Mouse (Mus musculus): ENCODE measurements around the gene Pxt1. TPM values are rescaled to one million over a fixed set of nuclear protein-coding genes. Genes with fewer than 3 reads are reported as not detected.

Gene Pxt1
- polyA plus RNA-seq, 1 experiment: not detected

DNA sequence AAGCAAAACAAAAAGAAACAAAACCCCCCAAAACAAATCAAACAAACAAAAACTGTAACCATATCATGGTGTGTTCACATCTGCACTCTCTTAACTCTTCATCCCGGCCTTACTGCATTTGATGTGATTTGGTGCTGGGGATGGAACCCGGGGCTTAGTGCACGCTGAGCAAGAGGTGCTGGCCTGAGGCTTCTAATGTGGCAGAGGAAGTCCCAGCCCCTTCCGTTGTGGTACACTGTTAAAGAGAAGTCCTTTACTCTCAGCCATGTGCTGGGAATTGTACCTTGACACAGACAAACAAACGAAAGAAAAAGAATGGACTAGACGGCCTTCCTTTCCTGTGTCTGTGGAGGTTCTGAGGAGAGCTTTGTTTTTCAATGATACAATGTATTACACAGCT is 21.5 kb downstream of the Pxt1 start:
- Histone ChIP-seq H3K36me3 (ENCODE audit: control insufficient read depth, insufficient read depth) (no peaks in the 10 kb centered on the region), H3K4me3 (no peak overlapping the region), H3K27me3 (ENCODE audit: control insufficient read depth, insufficient read depth, insufficient read length) (no peaks in the 10 kb centered on the region), H3ac (ENCODE audit: control insufficient read depth, insufficient read length) (no peak overlapping the region), H3K4me2 (ENCODE audit: low read depth) (no peak overlapping the region), H3K79me2 (ENCODE audit: control insufficient read depth, insufficient read depth) (no peaks in the 10 kb centered on the region)
- TF ChIP-seq CEBPB (IDR thresholded peaks at IDR 0.05; ENCODE audit: insufficient read depth, poor library complexity, severe bottlenecking) (no peak), SRF (IDR thresholded peaks at IDR 0.05; ENCODE audit: control insufficient read depth, insufficient read length, low read depth) (no peak), POLR2A (IDR thresholded peaks at IDR 0.05; ENCODE audit: insufficient read length, low read depth) (no peak), POLR2AphosphoS2 (IDR thresholded peaks at IDR 0.05; ENCODE audit: insufficient read length, low read depth) (no peak), E2F4 (IDR thresholded peaks at IDR 0.05; ENCODE audit: insufficient read depth) (no peak), REST (IDR thresholded peaks at IDR 0.05; ENCODE audit: insufficient read depth, insufficient read length) (no peak), USF1 (IDR thresholded peaks at IDR 0.05; ENCODE audit: low read depth) (no peak)

DNA sequence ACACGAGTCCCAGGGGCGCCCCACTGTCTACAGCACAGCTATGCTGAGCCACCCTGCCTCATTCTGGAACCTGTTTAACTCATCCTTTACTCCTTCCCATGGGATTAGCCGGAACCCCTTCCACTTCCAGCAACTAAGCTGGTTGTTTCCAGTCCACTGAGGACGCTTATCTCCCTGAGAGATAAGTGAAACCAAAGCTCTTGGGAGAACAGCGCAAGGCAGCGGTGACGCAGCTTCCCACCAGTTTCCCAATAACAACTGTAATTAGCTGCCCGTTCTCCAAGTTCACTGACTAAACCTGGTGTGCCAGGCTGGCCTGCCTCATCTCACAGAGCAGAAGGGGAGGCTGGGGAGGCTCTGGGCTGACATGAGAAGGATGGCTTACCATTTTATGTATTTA is 22.6 kb downstream of the Pxt1 start:
- Histone ChIP-seq H3K27me3 (ENCODE audit: control insufficient read depth, insufficient read depth, insufficient read length) (no peaks in the 10 kb centered on the region), H3K4me3 (no peak overlapping the region), H3ac (ENCODE audit: control insufficient read depth, insufficient read length) (no peak overlapping the region), H3K79me2 (ENCODE audit: control insufficient read depth, insufficient read depth) (no peaks in the 10 kb centered on the region), H3K36me3 (ENCODE audit: control insufficient read depth, insufficient read depth) (no peaks in the 10 kb centered on the region), H3K4me2 (ENCODE audit: low read depth) (no peak overlapping the region)
- TF ChIP-seq MYOG (IDR thresholded peaks at IDR 0.05; ENCODE audit: control insufficient read depth in 1 of 3, insufficient read depth in 1 of 3, insufficient read length in 2 of 3, low read depth in 2 of 3): no peak
- TF ChIP-seq POLR2A (IDR thresholded peaks at IDR 0.05; ENCODE audit: insufficient read length, low read depth): no peak
- TF ChIP-seq SRF (IDR thresholded peaks at IDR 0.05; ENCODE audit: control insufficient read depth, insufficient read length, low read depth): no peak
- TF ChIP-seq REST (IDR thresholded peaks at IDR 0.05; ENCODE audit: insufficient read depth, insufficient read length): no peak
- no peak for TF ChIP-seq POLR2AphosphoS2 (IDR thresholded peaks at IDR 0.05; ENCODE audit: insufficient read length, low read depth)
- TF ChIP-seq MAX (IDR thresholded peaks at IDR 0.05; ENCODE audit: low read depth): no peak
- TF ChIP-seq E2F4 (IDR thresholded peaks at IDR 0.05; ENCODE audit: insufficient read depth): no peak
- no peak for TF ChIP-seq TCF3 (IDR thresholded peaks at IDR 0.05; ENCODE audit: insufficient read length, low read depth)
- TF ChIP-seq TCF12 (IDR thresholded peaks at IDR 0.05; ENCODE audit: insufficient read depth, poor library complexity, severe bottlenecking): no peak
- no peak for TF ChIP-seq CEBPB (IDR thresholded peaks at IDR 0.05; ENCODE audit: insufficient read depth, poor library complexity, severe bottlenecking)
- TF ChIP-seq USF1 (IDR thresholded peaks at IDR 0.05; ENCODE audit: low read depth): no peak
- TF ChIP-seq MYOD1 (IDR thresholded peaks at IDR 0.05; ENCODE audit: control insufficient read depth in 1 of 3, insufficient read length in 2 of 3, low read depth in 2 of 3): no peak

- no peak overlapping the region for H3K4me2 ChIP-seq (ENCODE audit: low read depth)
- no peaks in the 10 kb centered on the region for H3K79me2 ChIP-seq (ENCODE audit: control insufficient read depth, insufficient read depth)
- no peaks in the 10 kb centered on the region for H3K36me3 ChIP-seq (ENCODE audit: control insufficient read depth, insufficient read depth)
- TF ChIP-seq POLR2AphosphoS2 (IDR thresholded peaks at IDR 0.05; ENCODE audit: insufficient read length, low read depth) (no peak), SRF (IDR thresholded peaks at IDR 0.05; ENCODE audit: control insufficient read depth, insufficient read length, low read depth) (no peak), MAX (IDR thresholded peaks at IDR 0.05; ENCODE audit: low read depth) (no peak), TCF12 (IDR thresholded peaks at IDR 0.05; ENCODE audit: insufficient read depth, poor library complexity, severe bottlenecking) (no peak), CEBPB (IDR thresholded peaks at IDR 0.05; ENCODE audit: insufficient read depth, poor library complexity, severe bottlenecking) (no peak), USF1 (IDR thresholded peaks at IDR 0.05; ENCODE audit: low read depth) (no peak), TCF3 (IDR thresholded peaks at IDR 0.05; ENCODE audit: insufficient read length, low read depth) (no peak), E2F4 (IDR thresholded peaks at IDR 0.05; ENCODE audit: insufficient read depth) (no peak), POLR2A (IDR thresholded peaks at IDR 0.05; ENCODE audit: insufficient read length, low read depth) (no peak), REST (IDR thresholded peaks at IDR 0.05; ENCODE audit: insufficient read depth, insufficient read length) (no peak)
- no peak overlapping the region for H3K4me3 ChIP-seq
- no peak overlapping the region for H3ac ChIP-seq (ENCODE audit: control insufficient read depth, insufficient read length)
- H3K27me3 ChIP-seq (ENCODE audit: control insufficient read depth, insufficient read depth, insufficient read length): no peaks in the 10 kb centered on the region
Observed at GRCm38 (mm10) chr17:28916520-28916919, 27.1 kb downstream of the Pxt1 start.

- TF ChIP-seq POLR2AphosphoS2 (IDR thresholded peaks at IDR 0.05; ENCODE audit: insufficient read length, low read depth) (no peak), USF1 (IDR thresholded peaks at IDR 0.05; ENCODE audit: low read depth) (no peak), SRF (IDR thresholded peaks at IDR 0.05; ENCODE audit: control insufficient read depth, insufficient read length, low read depth) (no peak), E2F4 (IDR thresholded peaks at IDR 0.05; ENCODE audit: insufficient read depth) (no peak), REST (IDR thresholded peaks at IDR 0.05; ENCODE audit: insufficient read depth, insufficient read length) (no peak), POLR2A (IDR thresholded peaks at IDR 0.05; ENCODE audit: insufficient read length, low read depth) (no peak), TCF12 (IDR thresholded peaks at IDR 0.05; ENCODE audit: insufficient read depth, poor library complexity, severe bottlenecking) (no peak), MAX (IDR thresholded peaks at IDR 0.05; ENCODE audit: low read depth) (no peak), CEBPB (IDR thresholded peaks at IDR 0.05; ENCODE audit: insufficient read depth, poor library complexity, severe bottlenecking) (no peak), MYOD1 (IDR thresholded peaks at IDR 0.05; ENCODE audit: control insufficient read depth in 1 of 3, insufficient read length in 2 of 3, low read depth in 2 of 3) (no peak), MYOG (IDR thresholded peaks at IDR 0.05; ENCODE audit: control insufficient read depth in 1 of 3, insufficient read depth in 1 of 3, insufficient read length in 2 of 3, low read depth in 2 of 3) (no peak)
- Histone ChIP-seq H3K4me3 (no peak within 1 kb of the TSS), H3K27me3 (ENCODE audit: control insufficient read depth, insufficient read depth, insufficient read length) (no peaks in the 10 kb centered on the region), H3ac (ENCODE audit: control insufficient read depth, insufficient read length) (no peak within 1 kb of the TSS), H3K79me2 (ENCODE audit: control insufficient read depth, insufficient read depth) (no peaks in the 10 kb centered on the region), H3K36me3 (ENCODE audit: control insufficient read depth, insufficient read depth) (no peaks in the 10 kb centered on the region), H3K4me2 (ENCODE audit: low read depth) (no peak within 1 kb of the TSS)
Observed at GRCm38 (mm10) chr17:28915060-28915628, 28.5 kb downstream of the Pxt1 start, which contains the start of gene 4930539E08Rik. 4930539E08Rik (minus strand) TSS chr17:28915324.

GRCm38 (mm10) chr17:28913940-28914339 is 29.7 kb downstream of the Pxt1 start:
- H3K4me2 ChIP-seq (ENCODE audit: low read depth): no peak overlapping the region
- no peaks in the 10 kb centered on the region for H3K36me3 ChIP-seq (ENCODE audit: control insufficient read depth, insufficient read depth)
- no peak for TF ChIP-seq POLR2AphosphoS2 (IDR thresholded peaks at IDR 0.05; ENCODE audit: insufficient read length, low read depth)
- no peak overlapping the region for H3ac ChIP-seq (ENCODE audit: control insufficient read depth, insufficient read length)
- no peaks in the 10 kb centered on the region for H3K27me3 ChIP-seq (ENCODE audit: control insufficient read depth, insufficient read depth, insufficient read length)
- H3K79me2 ChIP-seq (ENCODE audit: control insufficient read depth, insufficient read depth): no peaks in the 10 kb centered on the region
- H3K4me3 ChIP-seq: no peak overlapping the region

Measured in myocyte (in vitro differentiated cells).